Mouse (Mus musculus) gastrocnemius, postnatal 14 days (tissue): ENCODE measurements around the gene Rad51b. TPM values are rescaled to one million over a fixed set of nuclear protein-coding genes. Genes with fewer than 3 reads are reported as not detected.

Experiments used
- DNase-seq: peaks from one replicate; pipeline ENCODE4 v3.0.0; 2021; ENCODE audit warnings: mixed read lengths
- intact Hi-C: fragments of 180-260 bp; cut with DNase I; formaldehyde crosslinking; loops from one replicate; pipeline ENCODE4 v1.15.1; 2025; ENCODE audit warnings: low total_unique reads
- total RNA-seq, 2 experiments: library from RNA; stranded (reverse); gene quantifications; 2 replicates each; pipeline ENCODE4 v1.2.3; 2021

The Rad51b gene
- total RNA-seq, 2 experiments from 2014 or later: 0.80 to 0.92 TPM

DNA sequence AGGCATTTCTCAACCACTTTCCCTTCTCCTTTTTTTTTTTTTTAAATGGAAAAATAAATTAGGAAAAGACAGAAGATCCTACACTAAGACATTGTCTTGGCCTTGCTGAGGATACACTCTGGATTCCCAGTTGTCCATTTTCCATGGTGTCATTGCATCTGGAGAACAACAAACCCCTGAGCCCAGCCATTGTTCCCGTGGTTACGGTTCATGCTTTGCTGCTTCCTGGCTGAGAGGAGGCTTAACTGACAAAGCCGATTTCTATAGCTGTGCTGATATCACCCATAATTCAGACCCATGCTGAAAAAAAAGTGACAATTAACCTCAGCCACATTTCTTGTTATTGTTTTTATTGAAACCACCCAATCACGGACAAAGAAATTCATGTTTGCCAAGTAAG is 295.1 kb downstream of the Rad51b start:
- intact Hi-C loops: no loop called here
- no peak for DNase-seq

DNA sequence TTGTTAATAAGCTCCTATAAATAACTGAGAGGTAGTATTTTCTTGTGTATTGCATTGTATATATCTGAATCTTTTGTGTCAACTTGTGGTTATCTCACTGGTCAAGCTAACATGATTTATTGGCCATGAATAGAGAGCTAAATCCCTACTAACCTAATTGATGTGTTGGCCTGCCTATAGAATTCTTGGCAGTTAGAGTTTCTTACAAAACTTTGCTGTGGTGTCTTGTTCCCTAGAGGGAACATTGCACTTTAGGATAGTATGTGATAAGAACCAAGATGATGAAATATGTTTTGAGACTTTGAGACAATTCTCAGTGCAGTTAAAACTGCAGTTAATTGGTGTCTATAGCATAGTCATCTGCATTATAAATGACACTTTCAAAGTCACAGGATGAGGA is 299.8 kb downstream of the Rad51b start:
- intact Hi-C loops: no loop called here
- no peak for DNase-seq

DNA sequence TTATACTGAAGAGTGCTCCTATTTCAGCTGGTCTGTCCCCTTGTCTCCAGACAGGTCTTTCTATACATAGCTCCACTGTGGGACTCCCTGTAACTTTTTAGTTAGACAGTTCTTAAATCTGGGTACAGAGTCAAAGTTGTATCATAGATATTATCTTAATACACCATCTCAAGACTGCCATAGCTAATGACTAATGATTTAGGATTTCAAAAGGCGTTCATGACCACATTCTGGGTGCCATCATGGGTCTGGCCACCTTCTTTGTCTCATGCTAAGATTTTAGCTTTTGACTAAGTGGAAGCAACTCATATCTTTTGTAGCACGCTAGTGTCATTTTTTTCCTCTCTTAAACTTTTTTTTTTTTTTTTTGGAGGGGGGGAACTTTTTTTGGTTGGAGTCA is 300.3 kb downstream of the Rad51b start:
- no peak for DNase-seq
- intact Hi-C loops: no loop called here

DNA sequence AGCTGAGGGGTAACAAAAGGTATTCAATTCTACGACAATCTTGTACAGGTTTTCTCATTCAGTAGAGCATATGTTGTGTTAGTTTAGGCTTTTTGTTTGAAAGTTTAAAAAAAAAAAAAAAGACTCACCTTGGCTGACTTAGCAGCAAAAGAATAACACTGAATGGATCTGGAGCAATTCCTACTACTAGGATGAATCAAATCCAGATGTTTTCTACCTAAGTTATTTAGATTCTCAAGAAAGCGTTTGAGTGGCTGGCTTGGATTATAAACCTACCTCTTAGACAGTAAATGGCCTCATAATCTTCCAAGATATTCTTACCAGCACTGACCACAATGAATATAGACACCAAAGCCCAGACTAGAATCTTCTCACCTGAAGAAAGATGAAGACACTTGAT is 300.7 kb downstream of the Rad51b start:
- intact Hi-C loops: no loop called here
- DNase-seq: no peak

DNA sequence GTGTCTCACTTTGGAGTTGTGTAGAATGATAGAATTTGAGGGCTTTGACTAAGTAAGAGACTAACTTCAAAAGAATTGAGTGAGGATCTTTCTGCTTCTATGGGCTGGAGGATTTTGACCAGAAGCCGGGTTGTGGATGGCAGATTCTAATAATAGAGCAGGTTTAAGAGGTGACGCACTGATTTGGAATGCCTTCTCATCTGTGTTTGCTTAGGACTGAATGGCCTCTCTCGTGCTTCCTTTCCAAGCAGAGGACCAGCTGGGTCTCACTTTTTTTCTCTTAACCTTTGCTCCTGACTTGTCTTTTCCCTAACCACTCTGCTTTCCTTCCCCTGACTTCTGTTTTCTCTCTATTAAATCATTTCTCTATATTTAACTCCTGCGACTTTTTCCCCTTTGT is 301.4 kb downstream of the Rad51b start:
- intact Hi-C loops: no loop called here
- no peak for DNase-seq

DNA sequence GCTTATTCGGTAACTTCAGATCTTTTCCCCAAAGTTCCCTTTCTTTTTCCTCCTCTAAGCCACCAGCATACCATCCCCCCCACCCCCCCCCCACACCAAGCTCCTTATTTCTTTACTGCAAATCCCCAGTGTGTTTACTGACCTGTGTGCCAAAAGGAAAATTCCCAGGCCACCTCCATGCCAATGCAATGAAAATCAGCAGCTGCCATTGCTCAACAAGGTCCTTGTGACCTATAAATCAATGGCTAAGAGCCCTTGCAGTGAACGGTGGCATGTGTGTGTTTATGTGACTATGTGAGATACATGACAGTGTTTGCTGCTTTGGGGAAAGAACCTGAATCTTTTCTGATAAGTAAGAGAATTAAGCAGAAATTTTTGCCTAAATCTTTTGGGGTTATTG is 301.8 kb downstream of the Rad51b start:
- no peak for DNase-seq
- intact Hi-C loops: no loop called here

DNA sequence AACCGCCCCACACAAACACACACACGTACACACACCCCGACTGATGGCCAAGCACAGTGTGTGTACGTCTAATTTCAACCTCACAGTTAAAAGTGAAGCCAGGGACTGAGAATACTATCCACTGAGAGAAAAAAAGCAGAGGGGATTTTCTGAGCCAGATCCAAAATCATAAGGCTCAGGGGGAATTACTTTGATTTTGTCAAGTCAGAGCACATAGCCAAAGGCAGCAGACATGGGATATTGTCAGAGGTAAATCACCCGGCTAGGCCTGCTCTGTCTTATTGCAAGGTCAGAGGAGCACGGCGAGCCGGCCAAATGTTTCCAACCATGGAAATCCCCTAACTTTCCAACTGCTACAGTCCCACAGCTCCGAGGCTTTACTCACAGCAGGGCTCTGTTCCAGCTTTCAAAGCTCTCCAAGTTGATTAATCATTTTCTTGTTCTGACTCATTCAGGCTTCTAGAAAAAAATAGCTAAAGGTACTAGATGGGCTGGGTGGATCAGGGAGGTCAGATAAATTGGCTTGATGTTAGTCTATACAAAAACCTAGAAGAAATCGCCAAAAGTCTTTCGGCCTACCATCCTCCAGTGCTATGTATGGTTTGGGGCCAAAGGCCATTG is 303.2 kb downstream of the Rad51b start:
- DNase-seq: peak; percentile 80
- intact Hi-C loops: loop anchor here (10.0 kb wide), 1 partner anchor 295 kb away; no protein-coding TSS in a partner anchor

DNA sequence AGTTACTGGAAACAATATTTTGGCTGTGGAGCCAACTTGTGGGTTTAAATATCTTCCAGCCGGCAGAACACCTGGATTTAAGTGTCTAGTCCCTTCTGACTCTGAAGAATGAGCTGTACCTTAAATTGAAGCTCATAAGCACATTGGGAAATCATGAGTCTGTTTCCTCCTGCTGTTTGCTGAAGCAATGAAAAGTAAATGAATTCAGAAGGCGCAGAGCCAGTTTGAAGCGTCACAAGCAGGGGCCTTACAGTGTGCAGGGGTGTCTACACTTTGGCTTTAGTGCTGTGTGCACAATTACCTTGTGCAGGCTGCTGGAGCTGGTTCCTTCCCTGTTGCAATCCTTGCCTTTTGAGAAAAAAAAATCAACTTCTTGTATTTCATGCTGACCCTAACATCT is 305.6 kb downstream of the Rad51b start:
- intact Hi-C loops: loop anchor here (10.0 kb wide), 1 partner anchor 292 kb away; no protein-coding TSS in a partner anchor
- no peak for DNase-seq

DNA sequence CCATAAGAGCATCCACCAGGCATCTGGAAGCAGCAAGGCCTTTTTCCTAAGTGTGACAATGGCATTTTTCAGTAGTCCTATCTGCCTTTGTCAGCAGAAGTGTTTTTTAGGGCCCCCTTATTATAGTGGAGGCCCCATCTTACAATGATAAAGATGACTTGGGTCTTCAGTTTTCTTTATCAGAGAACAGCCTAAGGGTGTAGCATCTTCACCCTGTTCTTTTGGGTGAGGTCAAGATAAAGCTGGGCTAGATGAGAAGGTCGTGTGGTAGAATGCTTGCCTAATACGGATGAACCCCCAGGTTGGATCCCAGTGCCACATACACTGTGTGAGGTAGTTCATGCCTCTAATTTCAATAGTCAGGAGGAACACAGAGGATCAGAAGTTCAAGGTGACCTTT is 307.8 kb downstream of the Rad51b start:
- intact Hi-C loops: loop anchor here (10.0 kb wide), 1 partner anchor 290 kb away; no protein-coding TSS in a partner anchor
- no peak for DNase-seq

DNA sequence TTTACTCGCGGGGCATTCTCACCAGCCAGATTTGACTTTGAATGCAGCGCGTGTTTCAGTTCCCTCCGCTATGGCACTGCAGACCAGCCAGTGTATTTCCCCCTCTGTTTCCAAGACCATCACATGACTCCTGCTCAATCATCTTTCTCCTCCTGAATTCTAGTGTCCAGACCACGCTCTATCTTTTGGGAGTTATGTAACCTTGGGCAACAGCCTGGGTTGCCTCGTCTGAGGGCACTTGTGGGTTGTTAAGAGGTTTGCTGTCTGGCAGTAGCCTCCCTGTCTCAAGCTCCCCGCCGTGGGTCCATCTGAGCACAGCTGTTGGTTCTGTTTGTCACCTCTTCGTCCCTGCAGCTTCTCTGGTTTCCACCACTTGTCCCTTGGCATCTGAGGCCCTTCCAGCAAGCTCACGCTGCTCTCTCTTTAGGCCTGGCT is 309.1 kb downstream of the Rad51b start:
- peak; percentile 52 for DNase-seq
- intact Hi-C loops: loop anchor here (10.0 kb wide), 1 partner anchor 289 kb away; no protein-coding TSS in a partner anchor

DNA sequence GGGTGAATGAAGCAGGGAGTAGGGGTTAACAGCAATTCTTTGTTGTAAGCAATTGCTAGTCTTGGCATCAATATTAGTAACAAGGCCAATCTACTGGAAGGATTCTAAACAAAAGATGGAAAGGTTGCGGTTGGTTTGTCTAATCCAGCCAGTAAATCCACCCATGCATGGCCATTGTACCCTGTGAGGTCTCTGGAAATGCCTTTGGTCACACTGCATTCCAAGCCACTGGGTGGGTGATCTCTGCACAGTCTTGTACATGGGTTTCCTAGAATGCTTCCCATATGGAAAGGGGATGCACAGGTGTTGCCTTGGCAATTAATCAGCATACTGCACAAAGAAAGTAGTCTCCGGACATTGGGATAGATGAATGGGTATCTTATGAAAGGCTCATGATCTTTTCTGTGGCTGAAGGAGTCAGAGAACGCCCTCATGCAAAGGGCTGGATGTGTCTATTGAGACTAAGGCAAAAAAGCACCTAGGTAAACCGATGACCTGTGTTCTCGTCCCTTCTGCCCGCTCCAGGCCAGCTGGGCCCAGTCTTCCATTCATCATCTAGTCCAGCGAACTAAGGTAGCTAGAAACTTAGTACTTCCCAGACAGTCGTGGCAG is 312.4 kb downstream of the Rad51b start:
- DNase-seq: no peak
- intact Hi-C loops: loop anchor here (5.0 to 10.0 kb wide), 2 partner anchors 285 to 503 kb away; partner anchors contain the start of gene Zfp36l1

DNA sequence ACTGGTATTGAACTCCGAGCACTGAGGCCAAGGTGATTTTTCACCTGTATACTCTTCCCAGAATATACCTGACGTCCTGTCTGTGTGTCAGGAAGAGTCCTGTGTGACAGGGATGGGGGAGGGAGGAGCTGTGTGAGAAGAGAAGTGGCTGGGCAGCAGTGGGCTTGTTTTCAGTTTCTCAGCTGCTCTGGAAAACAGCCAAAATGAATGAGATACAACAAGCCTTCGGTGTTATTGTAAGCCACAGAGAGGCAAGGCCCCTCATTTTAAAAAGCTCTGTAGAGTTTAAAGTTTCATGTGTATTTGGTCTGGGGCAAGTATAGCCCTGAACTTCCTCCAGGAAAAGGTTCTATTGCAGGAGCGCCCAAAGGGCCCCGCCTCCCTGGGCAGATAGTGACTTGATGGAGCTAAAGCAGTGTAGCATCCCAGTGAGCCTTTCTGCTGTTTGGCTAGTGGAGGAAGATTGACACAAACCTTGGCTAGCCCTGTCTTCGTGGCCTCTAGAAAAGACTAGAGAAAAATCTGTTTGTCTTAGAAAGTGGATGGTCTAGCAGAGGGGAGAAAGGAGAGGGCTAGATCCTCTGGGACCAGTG is 313.5 kb downstream of the Rad51b start:
- DNase-seq: no peak
- intact Hi-C loops: loop anchor here (5.0 kb wide), 1 partner anchor 502 kb away; the partner anchor contains the start of gene Zfp36l1

DNA sequence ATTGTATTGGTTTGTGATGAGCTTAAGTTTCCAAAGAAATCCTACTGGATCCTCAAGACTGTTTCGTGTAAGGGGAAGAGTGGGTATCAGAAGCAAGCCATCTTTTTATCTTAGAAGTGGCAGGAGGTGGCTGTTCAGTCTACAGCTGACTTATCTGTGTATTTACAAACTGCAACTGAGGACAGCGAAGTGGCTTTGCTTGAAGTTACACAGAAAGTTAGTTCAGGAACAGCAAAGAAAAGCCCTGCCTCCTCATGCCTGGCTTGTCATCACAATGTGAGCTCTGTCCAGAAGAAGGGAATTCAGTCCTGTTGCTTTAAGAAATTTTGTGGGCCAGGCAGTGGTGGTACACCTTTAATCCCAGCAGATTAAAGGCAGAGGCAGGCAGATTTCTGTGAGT is 314.6 kb downstream of the Rad51b start:
- intact Hi-C loops: loop anchor here (5.0 kb wide), 1 partner anchor 501 kb away; the partner anchor contains the start of gene Zfp36l1
- DNase-seq: no peak

DNA sequence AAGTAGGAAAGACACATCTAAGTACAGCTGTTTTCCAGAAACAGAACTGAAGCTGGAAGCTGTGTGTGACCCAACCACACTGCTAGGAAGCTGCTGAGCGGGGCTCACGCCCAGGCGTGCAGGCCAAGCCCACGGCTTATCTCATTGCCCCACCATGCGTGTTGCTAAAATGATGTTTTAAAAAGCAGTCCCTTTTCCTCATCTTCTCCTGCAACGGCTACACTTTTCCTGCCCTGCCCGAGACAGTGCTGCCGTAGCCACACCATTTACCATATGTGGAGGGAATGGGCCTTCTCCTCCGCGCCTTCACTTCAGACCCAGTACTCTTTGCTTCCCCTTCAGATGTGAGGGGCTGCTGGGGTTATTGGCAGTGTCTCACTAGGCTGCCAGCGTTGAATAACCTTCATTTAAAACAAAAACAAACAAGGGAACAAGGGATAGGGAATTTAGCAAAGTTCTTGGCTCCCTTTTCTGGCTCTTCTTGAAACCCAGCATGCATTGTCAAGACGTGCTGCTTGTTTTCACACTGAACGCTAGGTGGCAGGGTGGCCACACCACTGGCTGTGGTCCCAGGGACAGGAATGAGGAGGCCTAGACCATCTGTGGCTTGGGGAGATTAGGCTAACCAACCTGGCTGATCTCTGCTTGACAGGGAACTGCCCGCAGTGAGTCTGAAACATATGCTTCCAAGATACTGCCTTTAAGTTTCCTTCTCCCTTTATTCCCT is 315.4 kb downstream of the Rad51b start:
- DNase-seq: peak; percentile 90

DNA sequence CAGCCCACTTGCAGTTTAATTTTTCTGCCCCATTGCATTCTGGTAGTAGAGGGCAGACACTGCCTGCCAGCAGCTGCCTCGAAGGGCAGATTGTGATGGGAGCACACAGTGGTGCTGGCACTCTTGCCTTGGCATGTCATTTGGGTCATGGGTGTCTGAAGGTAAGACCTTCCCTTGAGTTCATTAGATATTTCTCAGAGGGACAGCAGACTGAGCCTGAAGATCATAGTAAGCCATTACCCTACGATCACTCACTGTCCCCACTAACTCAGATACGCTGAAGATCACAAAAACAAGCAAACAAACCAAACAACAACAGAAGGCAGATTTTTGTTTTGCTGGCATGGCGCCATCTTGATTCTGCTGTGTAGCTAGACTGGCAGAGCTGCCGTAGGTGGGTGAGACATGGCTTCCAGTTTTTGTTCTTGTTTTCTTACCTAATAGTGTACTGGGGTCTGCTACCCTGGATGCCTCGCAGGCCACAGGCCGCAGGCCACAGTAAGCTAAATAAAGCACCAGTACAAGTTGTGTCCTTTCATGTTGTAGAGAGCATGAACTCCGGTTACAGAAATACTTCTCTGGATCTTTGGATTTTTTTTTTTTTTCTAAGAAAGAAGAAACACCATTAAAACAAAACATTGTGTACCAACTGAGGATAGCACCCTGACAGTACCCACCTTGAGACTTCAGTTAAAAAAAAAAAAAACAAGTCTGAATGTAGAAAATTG is 316.1 kb downstream of the Rad51b start:
- no peak for DNase-seq
- intact Hi-C loops: loop anchor here (5.0 kb wide), 1 partner anchor 499 kb away; the partner anchor contains the start of gene Zfp36l1

More for the DNA sequence above, 315.4 kb downstream of the Rad51b start:
- intact Hi-C loops: loop anchor here (5.0 kb wide), 1 partner anchor 500 kb away; the partner anchor contains the start of gene Zfp36l1

DNA sequence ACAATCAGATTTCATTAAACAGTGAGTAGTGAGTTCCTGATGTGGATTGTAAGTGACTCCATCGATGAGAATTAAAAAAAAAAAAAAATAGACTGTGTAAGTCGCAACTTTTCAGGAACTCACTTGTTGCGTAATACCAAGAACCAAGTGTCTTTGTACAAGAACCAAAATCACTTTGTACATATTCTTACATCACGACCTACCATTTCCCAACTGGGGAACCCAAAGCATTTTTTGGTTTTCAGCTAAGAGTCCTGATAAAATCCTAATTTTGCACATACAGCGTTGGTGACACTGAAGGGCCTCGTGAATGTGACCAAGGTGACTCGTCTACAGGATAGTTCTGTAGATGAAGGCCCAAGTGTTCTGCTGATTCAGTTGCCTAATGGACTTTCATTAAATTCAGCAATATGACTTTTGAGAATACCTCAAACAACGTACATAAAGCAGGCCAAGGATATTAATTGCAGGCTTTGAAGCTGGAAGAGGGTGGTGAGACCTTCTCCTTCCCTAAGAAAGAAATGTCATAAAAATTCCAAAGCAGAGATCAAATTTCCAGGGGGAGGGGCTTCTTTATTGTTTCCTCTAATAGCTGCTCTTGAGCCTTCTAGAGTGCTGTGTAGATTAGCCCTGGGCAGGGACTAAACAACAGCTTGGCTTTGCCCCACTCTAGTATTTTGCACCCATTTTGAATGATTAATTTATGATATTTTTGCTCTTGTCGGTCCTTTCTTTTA is 316.9 kb downstream of the Rad51b start:
- intact Hi-C loops: loop anchor here (5.0 kb wide), 1 partner anchor 498 kb away; the partner anchor contains the start of gene Zfp36l1
- no peak for DNase-seq

DNA sequence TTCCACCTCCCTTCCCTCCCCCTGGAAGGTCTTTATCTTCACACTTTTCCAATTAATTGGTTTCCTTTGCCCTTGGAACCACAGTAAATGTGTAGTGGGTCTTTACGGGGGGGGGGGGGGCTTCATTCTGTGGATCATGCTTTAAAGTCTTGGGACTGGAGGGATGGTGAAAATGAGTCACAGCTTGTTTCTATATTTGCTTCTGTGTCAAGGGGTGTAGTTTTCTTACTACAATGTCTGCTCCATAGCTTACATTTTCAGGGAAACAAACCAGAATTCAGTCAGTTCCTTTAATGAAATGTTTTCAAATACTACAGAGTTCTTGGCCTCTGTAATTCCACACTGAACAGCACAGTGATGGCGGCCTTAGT is 317.5 kb downstream of the Rad51b start:
- intact Hi-C loops: loop anchor here (5.0 kb wide), 1 partner anchor 498 kb away; the partner anchor contains the start of gene Zfp36l1
- DNase-seq: no peak

DNA sequence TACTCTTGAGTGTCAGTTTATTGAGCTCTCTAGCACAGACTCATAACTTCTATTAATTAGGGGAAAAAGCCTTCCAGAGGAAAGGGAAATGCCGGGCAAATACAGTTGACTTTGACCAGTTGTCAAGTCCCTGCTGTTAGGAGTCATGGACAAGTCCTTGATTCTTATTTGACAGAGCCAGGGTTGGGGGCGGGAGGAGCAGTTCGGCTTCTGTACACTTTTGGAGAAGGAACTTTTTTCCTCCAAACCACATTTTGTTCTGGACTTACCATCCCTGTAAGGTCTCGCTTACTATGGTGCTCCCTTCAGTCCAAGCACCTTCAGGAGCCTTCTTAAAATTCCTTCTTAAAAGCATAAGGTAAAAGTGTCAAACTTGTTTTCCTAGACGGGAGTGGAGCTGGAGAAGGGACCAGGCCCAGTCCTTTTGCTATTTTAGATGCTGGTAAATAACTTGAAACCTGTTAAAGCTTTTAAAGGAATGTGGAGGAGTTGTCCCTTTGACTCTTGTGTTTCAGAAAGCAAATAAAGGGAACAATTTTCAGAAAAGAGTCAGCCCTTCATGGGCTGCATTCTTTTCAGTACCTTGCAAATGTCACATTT is 318.7 kb downstream of the Rad51b start:
- DNase-seq: no peak
- intact Hi-C loops: loop anchor here (5.0 kb wide), 1 partner anchor 521 kb away; no protein-coding TSS in a partner anchor
